Mouse (Mus musculus): ENCODE results near the gene Rnf180. TPM values are rescaled to one million over a fixed set of nuclear protein-coding genes. Genes with fewer than 3 reads are reported as not detected.
A peak's percentile ranks its signal among the peaks of the same experiment; 100 is the strongest.

The Rnf180 gene
- total and polyA plus RNA-seq, 3 experiments, result 0.23 to 0.84 TPM; not detected in 1

GRCm38 (mm10) chr13:105316009-105316408, 21.4 kb upstream of the Rnf180 start:
- Histone ChIP-seq H3K79me2 (ENCODE audit: control insufficient read depth, insufficient read depth, low read length, poor library complexity) (no peaks in the 10 kb centered on the region), H3K4me3 (ENCODE audit: control insufficient read depth in 1 of 2, insufficient read depth in 1 of 2, low read depth in 2 of 2, low read length in 2 of 2) (no peak overlapping the region), H3K27ac (ENCODE audit: control insufficient read depth, low read depth, low read length) (peak overlapping the region; percentile 65), H3K4me1 (ENCODE audit: control insufficient read depth in 1 of 2, insufficient read depth in 2 of 2, low read length in 2 of 2) (peaks cover 0 to 6% of the 10 kb centered on the region in 2 experiments; a peak in 2 of 4 replicates), H3K36me3 (ENCODE audit: control insufficient read depth in 1 of 2, insufficient read depth in 2 of 2, low read length in 2 of 2) (peaks cover 0 to 12% of the 10 kb centered on the region in 2 experiments; a peak in 2 of 4 replicates), H3K9ac (ENCODE audit: control insufficient read depth, low read depth, low read length, poor library complexity, severe bottlenecking) (no peak overlapping the region), H3K27me3 (ENCODE audit: control insufficient read depth in 1 of 2, insufficient read depth in 2 of 2, low read length in 2 of 2) (no peaks in the 10 kb centered on the region), H3K9me3 (replicated peaks; ENCODE audit: insufficient read depth, low read length) (no peaks in the 10 kb centered on the region)
- DNase-seq (ENCODE audit: low read depth, low spot score), result peak; percentile 74
- TF ChIP-seq SIN3A (IDR thresholded peaks at IDR 0.05; ENCODE audit: low read length) (peak; percentile 34; the same call in 1 of the 2 replicates), MXI1 (IDR thresholded peaks at IDR 0.05; ENCODE audit: low read depth, low read length) (peak; percentile 36), UBTF (IDR thresholded peaks at IDR 0.05; ENCODE audit: borderline replicate concordance, insufficient read depth, low read depth, low read length) (no peak), MAX (IDR thresholded peaks at IDR 0.05; ENCODE audit: low read length) (peak; percentile 82), POLR2AphosphoS5 (IDR thresholded peaks at IDR 0.05; ENCODE audit: borderline replicate concordance, low read depth, low read length) (no peak), JUND (IDR thresholded peaks at IDR 0.05; ENCODE audit: low read depth, low read length) (peak; percentile 85; the same call in 1 of the 2 replicates), GATA1 (IDR thresholded peaks at IDR 0.05; ENCODE audit: low read depth, low read length) (peak; percentile 75), ELF1 (IDR thresholded peaks at IDR 0.05; ENCODE audit: low read depth, low read length) (no peak), TCF12 (IDR thresholded peaks at IDR 0.05; ENCODE audit: low read depth, low read length) (0 out of 2 replicates have a peak, but pooled peaks have one; percentile 35), MYB (IDR thresholded peaks at IDR 0.05; ENCODE audit: low read depth, low read length) (0 out of 2 replicates have a peak, but pooled peaks have one; percentile 5), ETS1 (IDR thresholded peaks at IDR 0.05; ENCODE audit: low read depth, low read length) (peak; percentile 82), BHLHE40 (IDR thresholded peaks at IDR 0.05; ENCODE audit: borderline replicate concordance, low read depth, low read length) (peak; percentile 51; the same call in 1 of the 2 replicates), EP300 (IDR thresholded peaks at IDR 0.05; ENCODE audit: low read depth in 1 of 2, low read length in 2 of 2) (peak; percentile 74 to 93), TBP (IDR thresholded peaks at IDR 0.05; ENCODE audit: low read depth, low read length) (0 out of 2 replicates have a peak, but pooled peaks have one; percentile 22), TAL1 (IDR thresholded peaks at IDR 0.05; ENCODE audit: low read length) (peak; percentile 44), CTCF (IDR thresholded peaks at IDR 0.05 in 2 of 3, conservative IDR thresholded peaks at IDR 0.05 in 1 of 3; ENCODE audit: control insufficient read depth in 1 of 3, insufficient read depth in 1 of 3, low read depth in 2 of 3, low read length in 3 of 3, poor library complexity in 1 of 3, severe bottlenecking in 1 of 3) (no peak), MYC (IDR thresholded peaks at IDR 0.05; ENCODE audit: low read depth, low read length) (peak; percentile 58; the same call in 1 of the 2 replicates)

GRCm38 (mm10) chr13:105312763-105313162, 18.1 kb upstream of the Rnf180 start:
- H3K9ac ChIP-seq (ENCODE audit: control insufficient read depth, low read depth, low read length, poor library complexity, severe bottlenecking), result no peak overlapping the region
- no peak for TF ChIP-seq GABPA (IDR thresholded peaks at IDR 0.05; ENCODE audit: low read depth, low read length)
- no peak for TF ChIP-seq USF1 (IDR thresholded peaks at IDR 0.05; ENCODE audit: low read depth, low read length)
- TF ChIP-seq POLR2AphosphoS2 (IDR thresholded peaks at IDR 0.05; ENCODE audit: low read length), result no peak
- no peak for TF ChIP-seq TCF12 (IDR thresholded peaks at IDR 0.05; ENCODE audit: low read depth, low read length)
- TF ChIP-seq USF2 (IDR thresholded peaks at IDR 0.05; ENCODE audit: borderline replicate concordance in 1 of 2, insufficient read depth in 1 of 2, low read depth in 1 of 2, low read length in 2 of 2), result no peak
- no peak for TF ChIP-seq POLR2A (IDR thresholded peaks at IDR 0.05; ENCODE audit: control insufficient read depth in 1 of 2, insufficient read depth in 1 of 2, low read depth in 1 of 2, low read length in 2 of 2, poor library complexity in 1 of 2)
- TF ChIP-seq NRF1 (IDR thresholded peaks at IDR 0.05; ENCODE audit: insufficient read depth, low read depth, low read length, poor library complexity, severe bottlenecking), result no peak
- no peak for TF ChIP-seq MEF2A (IDR thresholded peaks at IDR 0.05; ENCODE audit: extremely low read depth, insufficient replicate concordance, low read depth, low read length, poor library complexity, severe bottlenecking)
- TF ChIP-seq ZMIZ1 (IDR thresholded peaks at IDR 0.05; ENCODE audit: low read depth, low read length), result no peak
- TF ChIP-seq POLR2AphosphoS5 (IDR thresholded peaks at IDR 0.05; ENCODE audit: borderline replicate concordance, low read depth, low read length), result no peak
- TF ChIP-seq MXI1 (IDR thresholded peaks at IDR 0.05; ENCODE audit: low read depth, low read length), result no peak
- no peak for TF ChIP-seq MAFK (IDR thresholded peaks at IDR 0.05; ENCODE audit: borderline replicate concordance, low read depth, low read length)
- TF ChIP-seq ZKSCAN1 (IDR thresholded peaks at IDR 0.05; ENCODE audit: low read depth, low read length), result no peak
- TF ChIP-seq JUND (IDR thresholded peaks at IDR 0.05; ENCODE audit: low read depth, low read length), result no peak
- TF ChIP-seq BHLHE40 (IDR thresholded peaks at IDR 0.05; ENCODE audit: borderline replicate concordance, low read depth, low read length), result no peak
- TF ChIP-seq SIN3A (IDR thresholded peaks at IDR 0.05; ENCODE audit: low read length), result no peak

More at GRCm38 (mm10) chr13:105312763-105313162, 18.1 kb upstream of the Rnf180 start:
- Histone ChIP-seq H3K79me2 (ENCODE audit: control insufficient read depth, insufficient read depth, low read length, poor library complexity) (no peaks in the 10 kb centered on the region), H3K4me1 (ENCODE audit: control insufficient read depth in 1 of 2, insufficient read depth in 2 of 2, low read length in 2 of 2) (peaks cover 0 to 10% of the 10 kb centered on the region in 2 experiments; a peak in 3 of 4 replicates), H3K9me3 (replicated peaks; ENCODE audit: insufficient read depth, low read length) (no peaks in the 10 kb centered on the region), H3K36me3 (ENCODE audit: control insufficient read depth in 1 of 2, insufficient read depth in 2 of 2, low read length in 2 of 2) (peaks cover 0 to 12% of the 10 kb centered on the region in 2 experiments; a peak in 2 of 4 replicates), H3K27ac (ENCODE audit: control insufficient read depth, low read depth, low read length) (no peak overlapping the region), H3K27me3 (ENCODE audit: control insufficient read depth in 1 of 2, insufficient read depth in 2 of 2, low read length in 2 of 2) (no peaks in the 10 kb centered on the region), H3K4me3 (ENCODE audit: control insufficient read depth in 1 of 2, insufficient read depth in 1 of 2, low read depth in 2 of 2, low read length in 2 of 2) (no peak overlapping the region)
- DNase-seq (ENCODE audit: low read depth, low spot score), result no peak

All from MEL (cell line).